Mouse (Mus musculus) testis, adult 2 months (tissue): ENCODE data around the gene Ngfr. TPM values are rescaled to one million over a fixed set of nuclear protein-coding genes. Genes with fewer than 3 reads are reported as not detected.
A peak's percentile ranks its signal among the peaks of the same experiment; 100 is the strongest.

ENCODE experiments used
- H3K27ac ChIP-seq: fragments of 200-500 bp; 2 replicates; pipeline ENCODE4 v1.5.1; 2012; ENCODE audit warnings: low read depth, low read length; ENCODE audit not compliant: control insufficient read depth, insufficient read depth
- H3K27me3 ChIP-seq: fragments of 200-500 bp; 2 replicates; pipeline ENCODE4 v1.6.1; 2012; ENCODE audit warnings: mild to moderate bottlenecking, low read length, moderate library complexity; ENCODE audit not compliant: control insufficient read depth, insufficient read depth
- H3K36me3 ChIP-seq: fragments of 200-500 bp; 2 replicates; pipeline ENCODE4 v1.6.1; 2012; ENCODE audit warnings: mild to moderate bottlenecking, low read length; ENCODE audit not compliant: control insufficient read depth, insufficient read depth
- H3K4me1 ChIP-seq: fragments of 200-500 bp; 2 replicates; pipeline ENCODE4 v1.6.1; 2012; ENCODE audit warnings: low read length; ENCODE audit not compliant: control insufficient read depth, insufficient read depth
- H3K4me3 ChIP-seq: fragments of 200-500 bp; 2 replicates; pipeline ENCODE4 v1.5.1; 2012; ENCODE audit warnings: low read depth, mild to moderate bottlenecking, low read length, moderate library complexity, mixed read lengths; ENCODE audit not compliant: control insufficient read depth
- CTCF ChIP-seq: fragments of 200-500 bp; IDR thresholded peaks from 2 replicates; pipeline ENCODE4 v1.5.1; 2012; ENCODE audit warnings: low read depth, mild to moderate bottlenecking, inconsistent platforms, low read length, moderate library complexity; ENCODE audit not compliant: control insufficient read depth, insufficient read depth, insufficient replicate concordance
- POLR2A ChIP-seq: fragments of 200-500 bp; IDR thresholded peaks from 2 replicates; pipeline ENCODE4 v1.6.1; 2012; ENCODE audit warnings: low read depth, mild to moderate bottlenecking, inconsistent platforms, low read length, moderate library complexity; ENCODE audit not compliant: control insufficient read depth
- polyA plus RNA-seq: library from polyadenylated mRNA; depleted of rRNA; stranded (reverse); fragments of >200 nt; gene quantifications from 2 replicates; pipeline ENCODE4 v1.2.3, GENCODE M21; 2012; rRNA removed

The Ngfr gene
- polyA plus RNA-seq, 1 experiment: 16.3 TPM

GRCm38 (mm10) chr11:95528231-95528630, 59.3 kb downstream of the Ngfr start:
- H3K27ac ChIP-seq: no peak overlapping the region
- no peaks in the 10 kb centered on the region for H3K27me3 ChIP-seq
- no peaks in the 10 kb centered on the region for H3K36me3 ChIP-seq
- H3K4me1 ChIP-seq: peaks cover 5% of the 10 kb centered on the region
- H3K4me3 ChIP-seq: no peak overlapping the region
- TF ChIP-seq POLR2A (no peak), CTCF (no peak)

GRCm38 (mm10) chr11:95527307-95527706, 60.2 kb downstream of the Ngfr start:
- TF ChIP-seq POLR2A: no peak
- no peak for TF ChIP-seq CTCF
- Histone ChIP-seq H3K27ac (no peak overlapping the region), H3K4me3 (no peak overlapping the region), H3K27me3 (no peaks in the 10 kb centered on the region), H3K4me1 (no peaks in the 10 kb centered on the region), H3K36me3 (no peaks in the 10 kb centered on the region)

GRCm38 (mm10) chr11:95521563-95521962, 66.0 kb downstream of the Ngfr start:
- Histone ChIP-seq H3K4me3 (peak overlapping the region; percentile 27), H3K36me3 (no peaks in the 10 kb centered on the region), H3K27ac (no peak overlapping the region), H3K27me3 (no peaks in the 10 kb centered on the region), H3K4me1 (peaks cover 11% of the 10 kb centered on the region)
- TF ChIP-seq POLR2A (no peak), CTCF (peak; percentile 93)

- no peak overlapping the region for H3K27ac ChIP-seq
- peaks cover 11% of the 10 kb centered on the region for H3K4me1 ChIP-seq
- no peaks in the 10 kb centered on the region for H3K36me3 ChIP-seq
- TF ChIP-seq CTCF (peak; percentile 99), POLR2A (no peak)
- no peaks in the 10 kb centered on the region for H3K27me3 ChIP-seq
- H3K4me3 ChIP-seq: peak overlapping the region; percentile 62
Observed at GRCm38 (mm10) chr11:95520456-95521072, 67.0 kb downstream of the Ngfr start.

GRCm38 (mm10) chr11:95519996-95520395, 67.5 kb downstream of the Ngfr start:
- H3K4me3 ChIP-seq: no peak overlapping the region
- TF ChIP-seq CTCF (no peak), POLR2A (no peak)
- H3K4me1 ChIP-seq: peaks cover 11% of the 10 kb centered on the region
- H3K27ac ChIP-seq: no peak overlapping the region
- H3K36me3 ChIP-seq: no peaks in the 10 kb centered on the region
- no peaks in the 10 kb centered on the region; the same call in 1 of the 2 replicates for H3K27me3 ChIP-seq

- Histone ChIP-seq H3K4me1 (peaks cover 11% of the 10 kb centered on the region), H3K27me3 (no peaks in the 10 kb centered on the region; the same call in 1 of the 2 replicates), H3K27ac (no peak overlapping the region), H3K4me3 (no peak overlapping the region), H3K36me3 (no peaks in the 10 kb centered on the region)
- TF ChIP-seq CTCF: no peak
- TF ChIP-seq POLR2A: no peak
Observed at GRCm38 (mm10) chr11:95519299-95519698, 68.2 kb downstream of the Ngfr start.

Other genes starting within 250 kb of the Ngfr start
- 45.4 and 48.5 TPM in 2 replicates for gene Slc35b1, start 203.0 kb downstream of the Ngfr start, polyA plus RNA-seq
- 17.9 and 19.6 TPM in 2 replicates for gene Spop, start 173.7 kb downstream of the Ngfr start, polyA plus RNA-seq
- 1.9 and 2.0 TPM in 2 replicates for gene Nxph3, start 73.2 kb downstream of the Ngfr start, polyA plus RNA-seq
- 19.3 and 21.5 TPM in 2 replicates for gene Phb, start 79.2 kb upstream of the Ngfr start, polyA plus RNA-seq
- gene Zfp652, start 124.9 kb upstream of the Ngfr start, polyA plus RNA-seq: 11.2 and 11.8 TPM in 2 replicates
- 0.08 and 0.09 TPM in 2 replicates for gene B130006D01Rik, start 135.9 kb upstream of the Ngfr start, polyA plus RNA-seq
- gene Phospho1, start 236.8 kb upstream of the Ngfr start, polyA plus RNA-seq: 371 and 441 TPM in 2 replicates
- 0.41 and 0.49 TPM in 2 replicates for gene Gngt2, start 249.5 kb upstream of the Ngfr start, polyA plus RNA-seq